Mouse (Mus musculus) left cerebral cortex, postnatal 4 days (tissue): ENCODE measurements around the gene Mfrp. TPM values are rescaled to one million over a fixed set of nuclear protein-coding genes. Genes with fewer than 3 reads are reported as not detected.

Experiments
- DNase-seq: peaks from one replicate; pipeline ENCODE4 v3.0.0-alpha.2; 2022
- intact Hi-C: fragments of 180-260 bp; cut with DNase I; formaldehyde crosslinking; loops from one replicate; pipeline ENCODE4 v1.15.1; 2025
- total RNA-seq, 2 experiments: library from RNA; stranded (reverse); gene quantifications; 2 replicates each; pipeline ENCODE4 v1.2.3; 2021

Mfrp gene
- total RNA-seq, 2 experiments from 2014 or later = not detected

- intact Hi-C loops = loop anchor here (10.0 kb wide), 1 partner anchor 269 kb away; the partner anchor contains the start of gene Slc37a4
- DNase-seq = peak; percentile 90
Measured at GRCm38 (mm10) chr9:44125546-44126428, 24.3 kb downstream of the Mfrp start.

DNA sequence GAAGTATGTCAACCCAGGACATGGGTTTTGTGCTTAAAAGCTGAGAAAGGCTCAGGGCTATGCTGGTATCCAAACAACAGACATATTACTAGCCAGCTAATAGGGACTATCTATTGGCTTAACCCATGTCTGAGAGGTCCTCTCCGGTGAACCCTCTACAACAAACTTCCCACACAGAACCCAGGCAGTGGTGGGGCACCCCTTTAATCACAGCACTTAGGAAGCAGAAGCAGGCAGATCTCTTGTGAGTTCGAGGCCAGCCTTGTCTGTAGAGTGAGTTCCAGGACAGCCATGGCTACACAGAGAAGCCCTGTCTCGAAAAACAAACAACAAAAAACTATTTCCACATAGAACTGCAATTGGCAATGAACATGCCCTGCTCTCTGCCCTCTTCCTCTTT, 25.2 kb downstream of the Mfrp start:
- intact Hi-C loops = loop anchor here (10.0 kb wide), 1 partner anchor 268 kb away; the partner anchor contains the start of gene Slc37a4
- no peak for DNase-seq

- intact Hi-C loops = loop anchor here (10.0 kb wide), 1 partner anchor 267 kb away; the partner anchor contains the start of gene Slc37a4
- no peak for DNase-seq
Measured at GRCm38 (mm10) chr9:44127351-44127801, 25.8 kb downstream of the Mfrp start.

DNA sequence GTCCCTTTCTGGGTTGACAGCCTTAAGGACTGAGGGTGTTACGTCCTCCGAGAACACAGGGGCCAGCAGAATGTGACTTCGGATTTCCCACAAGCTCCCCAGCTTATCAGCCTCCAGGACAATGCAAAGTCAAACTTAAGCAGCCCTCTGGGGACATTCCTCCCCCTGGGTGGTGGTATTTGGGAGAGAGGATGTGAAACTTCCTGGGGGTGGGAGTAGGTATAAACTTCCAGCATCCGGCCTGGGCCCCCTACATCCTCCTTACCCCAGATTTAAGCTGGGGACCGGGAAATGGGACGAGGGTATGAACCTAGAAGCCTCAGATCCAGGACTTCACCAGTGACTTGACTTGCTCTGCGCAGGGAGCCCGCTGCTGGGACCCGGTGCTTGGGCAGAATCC, 28.1 kb downstream of the Mfrp start:
- intact Hi-C loops = loop anchor here (10.0 kb wide), 1 partner anchor 265 kb away; the partner anchor contains the start of gene Slc37a4
- no peak for DNase-seq

- intact Hi-C loops = no loop called here
- peak; percentile 22 for DNase-seq
Measured at GRCm38 (mm10) chr9:44130034-44130433, 28.5 kb downstream of the Mfrp start.

DNA sequence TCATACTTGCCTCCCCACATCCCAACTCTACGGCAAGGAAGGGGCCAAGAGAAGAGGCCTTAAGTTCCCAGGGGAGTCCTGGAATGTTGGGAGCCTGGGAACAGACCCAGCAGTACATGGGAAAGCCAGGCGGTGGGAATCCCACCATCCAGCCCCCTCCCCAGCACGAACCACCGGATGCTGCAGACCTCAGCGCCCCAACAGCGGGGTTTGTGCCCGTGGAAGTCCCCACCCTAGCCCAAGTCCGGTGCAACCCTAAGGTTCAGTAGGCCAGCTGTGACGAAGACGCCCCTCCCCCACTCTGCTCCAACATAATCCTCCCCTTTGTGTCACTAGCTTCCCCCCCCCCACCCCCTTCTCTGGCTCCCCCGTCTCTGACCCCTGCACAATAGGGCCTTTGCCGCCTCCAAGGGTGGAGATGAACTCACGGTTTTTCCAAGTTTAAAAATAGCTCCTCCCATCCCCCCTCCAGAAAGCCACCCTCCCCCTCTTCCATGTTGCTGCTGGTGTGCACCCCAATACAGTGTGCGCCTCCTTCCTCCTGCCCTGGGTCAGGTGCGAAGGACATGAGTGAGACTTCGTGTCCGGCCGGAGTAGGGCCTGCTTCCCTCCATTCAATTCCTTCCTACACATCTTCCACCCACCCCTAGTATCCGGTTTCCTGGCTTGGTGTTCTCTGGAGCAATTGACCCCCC, 29.2 kb downstream of the Mfrp start:
- peak; percentile 18 for DNase-seq

DNA sequence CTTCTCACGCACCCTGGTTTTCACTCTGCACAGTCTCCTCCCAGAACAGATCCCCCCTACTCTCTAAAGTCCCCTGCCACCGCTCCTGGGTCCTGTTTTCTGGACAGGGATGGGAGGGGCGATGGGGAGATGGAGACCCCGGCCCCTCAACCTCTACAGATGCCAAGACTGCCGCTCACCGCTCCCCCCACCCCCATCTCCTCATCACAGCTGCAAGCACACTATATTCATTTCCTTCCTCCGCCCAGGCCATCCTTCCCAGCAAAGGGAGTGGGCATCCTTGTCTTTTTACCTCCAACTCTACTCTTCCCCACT, 29.7 kb downstream of the Mfrp start:
- intact Hi-C loops = no loop called here
- DNase-seq = no peak

More for the DNA sequence above, 29.2 kb downstream of the Mfrp start:
- intact Hi-C loops = no loop called here

- no peak for DNase-seq
- intact Hi-C loops = no loop called here
Measured at GRCm38 (mm10) chr9:44132200-44132599, 30.7 kb downstream of the Mfrp start.

- intact Hi-C loops = no loop called here
Measured at GRCm38 (mm10) chr9:44133287-44133686, 31.8 kb downstream of the Mfrp start.

DNA sequence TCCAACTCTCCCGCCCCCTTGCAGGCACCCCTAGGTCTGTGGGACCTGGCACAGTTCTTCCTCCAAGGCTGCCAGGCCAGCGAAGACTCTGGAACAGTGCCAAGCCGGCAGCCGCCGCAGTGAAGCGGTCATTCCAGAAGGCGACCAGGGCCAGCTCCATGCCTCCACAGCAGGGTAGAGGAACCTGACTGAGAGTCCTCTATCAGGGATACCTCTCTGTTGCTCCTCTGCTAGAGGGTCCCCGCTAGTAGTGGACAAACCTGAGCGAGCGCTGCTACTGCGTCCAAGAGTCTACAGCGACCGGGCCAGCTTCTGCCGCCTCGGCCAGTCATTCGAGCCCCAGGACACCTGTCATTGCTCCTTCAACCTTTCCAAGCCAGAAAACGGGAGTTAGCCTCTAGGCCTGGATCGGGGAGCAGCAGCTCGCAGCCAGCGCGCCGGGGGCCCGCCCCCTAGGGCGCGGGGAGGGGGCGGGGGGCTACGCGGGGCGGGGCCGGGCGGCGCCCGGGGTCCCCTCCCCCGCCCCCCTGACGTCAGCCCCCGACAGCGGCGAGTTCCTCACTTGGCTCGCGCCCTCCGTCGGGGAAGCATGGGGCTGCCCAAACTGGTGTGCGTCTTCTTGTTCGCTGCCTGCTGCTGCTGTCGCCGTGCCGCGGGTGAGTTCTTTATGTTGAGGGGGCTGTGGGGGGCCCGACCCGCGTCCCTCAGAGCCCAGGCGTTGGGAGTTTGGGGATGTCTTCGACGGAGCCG, 32.7 kb downstream of the Mfrp start, which contains the start of gene Mcam:
TSS of gene Mcam (plus strand) at position 369 of the 750 bp plus-strand sequence.
- intact Hi-C loops = no loop called here
- DNase-seq = peak; percentile 87

More at GRCm38 (mm10) chr9:44133287-44133686, 31.8 kb downstream of the Mfrp start:
- no peak for DNase-seq

DNA sequence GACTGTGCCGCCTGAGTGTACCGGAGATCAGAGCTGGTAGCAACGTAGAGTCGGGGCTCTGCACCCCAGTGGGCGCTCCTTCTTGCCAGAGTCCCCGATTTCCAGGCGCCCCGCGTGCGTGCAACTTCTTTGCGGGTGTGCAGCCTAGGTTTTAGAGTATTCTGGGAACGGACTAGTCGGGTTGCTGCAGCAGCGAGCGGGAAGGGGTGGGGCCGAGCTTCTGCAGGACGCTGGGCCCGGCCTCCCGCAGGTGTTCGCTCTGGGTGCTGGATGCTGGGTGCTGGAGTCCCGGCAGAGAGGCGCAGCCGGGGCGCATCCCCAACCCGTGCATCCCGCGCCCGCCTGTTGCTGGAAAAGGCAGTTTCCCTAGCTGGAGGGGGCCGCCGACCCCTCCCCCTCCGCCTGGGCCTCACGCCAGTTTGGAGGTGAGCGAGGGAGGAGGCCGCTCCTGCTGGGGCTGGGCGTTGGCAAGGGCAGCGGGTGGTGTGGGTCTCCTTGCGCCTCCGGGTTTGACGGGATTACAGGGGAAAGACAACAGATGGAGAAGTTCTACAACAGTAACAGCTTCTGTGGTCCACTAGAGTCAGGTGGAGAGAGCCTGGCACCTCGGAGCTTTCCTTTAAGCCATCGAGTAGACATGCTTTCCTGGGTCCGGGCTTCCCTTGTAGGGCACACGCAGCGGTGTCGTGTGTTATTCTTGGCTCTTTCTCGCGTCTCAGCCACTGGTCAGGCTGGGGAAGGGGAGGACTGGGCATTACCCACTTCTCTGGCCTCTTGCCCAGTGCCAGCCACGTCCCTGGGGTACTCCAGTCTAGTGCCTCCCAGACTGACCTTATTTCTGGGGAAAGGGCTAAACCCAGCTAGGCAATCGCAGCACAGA, 33.6 kb downstream of the Mfrp start:
- intact Hi-C loops = no loop called here

DNA sequence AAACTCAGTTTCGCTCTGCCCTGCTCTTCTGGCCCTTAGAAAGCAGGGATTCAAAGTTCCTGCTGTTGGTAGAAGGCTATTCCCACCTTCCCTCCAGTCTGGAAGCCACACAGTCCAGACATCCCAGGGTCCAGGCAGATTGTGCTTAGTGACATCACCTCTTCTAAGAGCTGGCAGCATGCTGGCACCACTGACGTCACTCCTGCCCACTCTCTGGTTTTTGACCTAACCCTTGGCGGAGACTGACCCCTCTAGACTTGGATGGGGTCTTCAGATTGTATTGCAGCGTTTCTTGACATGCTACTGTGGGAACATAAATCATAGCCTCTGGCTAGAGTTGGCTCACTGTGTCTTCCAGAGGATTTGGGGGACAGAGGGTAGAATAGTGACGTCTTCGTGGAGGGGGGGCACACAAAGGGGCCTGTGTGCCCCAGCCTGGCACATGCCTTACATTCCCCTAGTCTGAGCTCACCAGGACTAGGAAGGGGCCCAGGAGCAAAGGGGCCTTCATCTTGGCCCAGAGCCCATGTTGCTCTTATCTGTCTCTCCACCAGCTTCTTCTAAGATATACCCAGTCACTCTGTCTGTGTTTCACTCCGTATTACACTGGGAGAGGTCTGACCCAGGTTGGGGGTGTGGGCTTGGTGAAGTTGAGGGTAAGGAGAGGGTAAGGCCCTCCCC, 34.3 kb downstream of the Mfrp start:
- no peak for DNase-seq
- intact Hi-C loops = no loop called here

More for the DNA sequence above, 33.6 kb downstream of the Mfrp start:
- peak; percentile 76 for DNase-seq

GRCm38 (mm10) chr9:44137846-44138245, 36.3 kb downstream of the Mfrp start:
- DNase-seq = no peak
- intact Hi-C loops = no loop called here

GRCm38 (mm10) chr9:44141951-44142350, 40.4 kb downstream of the Mfrp start:
- intact Hi-C loops = no loop called here
- DNase-seq = no peak

DNA sequence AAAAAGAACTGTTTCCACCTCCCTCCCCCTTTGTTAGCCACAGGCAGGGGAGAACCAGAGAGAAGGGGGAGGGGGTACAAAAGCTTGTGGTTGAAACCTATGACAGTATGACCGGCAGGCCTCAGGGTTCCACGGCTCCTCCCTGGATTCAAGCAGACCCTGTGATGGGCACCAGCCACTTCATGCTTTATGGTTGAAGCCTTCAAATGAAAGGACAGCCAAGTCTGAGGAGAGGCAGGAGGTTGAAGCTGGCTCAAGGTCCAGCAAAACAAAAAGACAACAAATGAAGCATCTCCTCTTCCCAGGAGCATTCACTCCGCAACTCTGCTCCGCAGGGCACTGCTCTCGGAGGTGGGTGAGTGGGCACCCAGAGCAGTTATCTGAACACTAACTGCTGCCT, 41.9 kb downstream of the Mfrp start:
- intact Hi-C loops = no loop called here
- no peak for DNase-seq

GRCm38 (mm10) chr9:44144023-44144717, 42.6 kb downstream of the Mfrp start:
- intact Hi-C loops = no loop called here
- no peak for DNase-seq

GRCm38 (mm10) chr9:44144718-44145060, 43.2 kb downstream of the Mfrp start:
- intact Hi-C loops = no loop called here
- peak; percentile 21 for DNase-seq

DNA sequence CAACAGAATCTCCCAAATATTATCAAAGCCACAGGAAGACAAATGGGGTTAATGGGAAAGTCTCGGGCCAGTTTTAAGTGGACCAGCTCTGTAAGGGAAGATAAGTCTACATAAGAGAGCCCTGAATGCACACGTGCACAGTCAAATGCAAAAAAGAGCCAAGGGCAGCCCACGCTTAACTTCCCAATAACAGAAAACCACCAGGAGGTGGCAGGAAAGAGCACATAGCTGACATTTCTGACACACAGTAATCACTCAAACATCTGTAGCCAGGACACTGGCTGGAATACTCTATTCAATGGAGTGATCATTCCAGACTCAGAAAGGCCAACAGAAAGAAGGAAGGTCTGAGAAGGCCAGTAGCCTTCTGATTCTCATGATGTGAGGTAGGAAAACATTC, 45.8 kb downstream of the Mfrp start:
- no peak for DNase-seq
- intact Hi-C loops = no loop called here
